Mouse (Mus musculus) gastrocnemius, postnatal 10 days (tissue): ENCODE results near the gene Mfn2. TPM values are rescaled to one million over a fixed set of nuclear protein-coding genes. Genes with fewer than 3 reads are reported as not detected.

ENCODE experiments used
- DNase-seq: peaks from one replicate; pipeline ENCODE4 v3.0.0; 2021; ENCODE audit warnings: mixed read lengths
- total RNA-seq, 2 experiments: library from RNA; stranded (reverse); gene quantifications; 2 replicates each; pipeline ENCODE4 v1.2.3; 2021

The Mfn2 gene
- total RNA-seq, 2 experiments from 2014 or later, result 254 to 282 TPM

GRCm38 (mm10) chr4:147918459-147919121 lies 14.1 kb upstream of the Mfn2 start:
- DNase-seq, result peak; percentile 61

- no peak for DNase-seq
Observed at GRCm38 (mm10) chr4:147909486-147909885, 5.0 kb upstream of the Mfn2 start.

- DNase-seq, result no peak
Observed at GRCm38 (mm10) chr4:147906230-147906629, 1.7 kb upstream of the Mfn2 start.

GRCm38 (mm10) chr4:147905090-147905659 lies 671 bp upstream of the Mfn2 start:
- no peak for DNase-seq

- DNase-seq, result no peak
Observed at GRCm38 (mm10) chr4:147903601-147904000, 903 bp downstream of the Mfn2 start.

- no peak for DNase-seq
Observed at GRCm38 (mm10) chr4:147902906-147903500, 1.5 kb downstream of the Mfn2 start.

GRCm38 (mm10) chr4:147900452-147900851 lies 4.1 kb downstream of the Mfn2 start:
- no peak for DNase-seq

- no peak for DNase-seq
Observed at GRCm38 (mm10) chr4:147897348-147897747, 7.2 kb downstream of the Mfn2 start.

GRCm38 (mm10) chr4:147896411-147896810 lies 8.1 kb downstream of the Mfn2 start:
- no peak for DNase-seq

- no peak for DNase-seq
Observed at GRCm38 (mm10) chr4:147895815-147896330, 8.6 kb downstream of the Mfn2 start.

GRCm38 (mm10) chr4:147890341-147890740 lies 14.2 kb downstream of the Mfn2 start:
- no peak for DNase-seq

GRCm38 (mm10) chr4:147888237-147888636 lies 16.3 kb downstream of the Mfn2 start:
- no peak for DNase-seq

- DNase-seq, result no peak
Observed at GRCm38 (mm10) chr4:147887277-147887676, 17.2 kb downstream of the Mfn2 start.

- no peak for DNase-seq
Observed at GRCm38 (mm10) chr4:147886158-147886557, 18.3 kb downstream of the Mfn2 start.

- DNase-seq, result no peak
Observed at GRCm38 (mm10) chr4:147884138-147884537, 20.4 kb downstream of the Mfn2 start.

- no peak for DNase-seq
Observed at GRCm38 (mm10) chr4:147883041-147883440, 21.5 kb downstream of the Mfn2 start.

- no peak for DNase-seq
Observed at GRCm38 (mm10) chr4:147881792-147882191, 22.7 kb downstream of the Mfn2 start.

GRCm38 (mm10) chr4:147879865-147880264 lies 24.6 kb downstream of the Mfn2 start:
- DNase-seq, result no peak

GRCm38 (mm10) chr4:147879456-147879855 lies 25.0 kb downstream of the Mfn2 start:
- no peak for DNase-seq

GRCm38 (mm10) chr4:147878537-147878936 lies 26.0 kb downstream of the Mfn2 start:
- DNase-seq, result no peak

GRCm38 (mm10) chr4:147875852-147876575 lies 28.5 kb downstream of the Mfn2 start:
- no peak for DNase-seq

- no peak for DNase-seq
Observed at GRCm38 (mm10) chr4:147869238-147869637, 35.3 kb downstream of the Mfn2 start.
